Mouse (Mus musculus) monocyte, adult 2 months (primary cell): ENCODE results near the gene Decr2.
A peak's percentile ranks its signal among the peaks of the same experiment; 100 is the strongest.
"Not testable (repeated sequence)": the region's sequence is repeated elsewhere in the genome, so short reads cannot be mapped to it uniquely, and the experiment has no call there.

Experiments
- DNase-seq, 2 experiments: peaks; one replicate each; pipeline ENCODE4 v3.0.0; 2022; ENCODE audit warnings: low spot score in 2 of 2, low read depth in 1 of 2

Gene Decr2

DNA sequence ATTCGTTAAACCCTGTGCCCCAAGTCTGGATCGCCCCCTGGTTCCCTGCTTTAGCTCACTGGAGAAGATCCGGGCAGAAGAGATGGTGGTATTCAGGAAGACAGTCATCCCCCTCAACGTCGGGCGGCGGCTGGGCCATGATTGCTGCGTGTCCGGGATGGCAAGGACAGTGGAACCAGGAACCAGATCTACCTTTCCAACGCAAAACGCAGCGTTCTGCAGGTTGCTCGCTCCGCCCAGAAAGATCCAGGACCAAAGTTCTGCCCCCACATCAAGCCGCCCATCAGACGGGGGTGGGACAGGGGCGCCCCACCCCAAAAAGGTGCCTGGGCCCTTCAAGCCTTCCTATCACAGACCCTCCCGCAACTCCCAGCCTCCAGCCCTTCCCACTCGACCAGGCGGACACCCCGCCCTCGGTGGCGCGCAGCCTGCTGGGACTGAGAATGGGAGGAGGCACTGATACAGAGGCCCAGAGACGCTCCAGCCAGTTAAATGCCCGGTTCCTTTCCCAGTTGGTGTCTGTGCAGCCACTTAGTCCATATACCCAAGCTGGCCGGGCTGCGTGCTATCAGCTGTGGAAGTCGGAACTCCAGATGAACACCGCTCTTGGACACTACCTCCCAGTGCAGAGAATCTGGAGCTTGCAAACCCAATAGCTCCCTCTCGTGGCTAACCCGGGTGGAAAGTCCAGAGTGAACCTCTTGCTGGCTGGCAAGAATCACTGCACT is at the start of gene Decr2:
Gene Decr2 (minus strand): TSS at position 433 of the 728 bp plus-strand sequence.
- peak; percentile 48 to 63 for DNase-seq

DNA sequence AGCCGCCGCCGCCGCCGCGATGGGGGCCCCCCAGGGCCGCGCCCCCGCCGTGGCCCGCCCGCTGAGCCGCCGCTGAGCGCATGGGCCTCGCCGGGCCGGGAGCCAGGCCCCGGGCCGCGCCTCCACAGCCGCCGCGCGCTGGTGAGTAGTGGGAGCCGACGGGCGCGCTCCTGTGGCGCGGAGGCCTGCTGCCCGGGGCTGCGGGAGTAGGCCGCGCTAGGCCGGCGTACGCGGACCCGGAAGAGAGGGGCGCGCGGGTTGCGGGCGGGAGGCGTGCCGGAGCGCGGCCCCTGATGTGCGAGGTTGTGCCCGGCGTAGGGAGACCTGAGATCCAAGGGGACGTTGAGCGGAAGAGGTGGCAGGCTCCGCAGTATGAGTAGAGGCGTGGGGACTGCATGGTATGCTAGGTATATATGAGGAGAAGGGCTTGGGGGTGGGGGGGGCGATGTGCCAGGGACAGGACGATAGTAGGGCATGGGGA is 48.8 kb upstream of the Decr2 start:
- DNase-seq, result no peak

DNA sequence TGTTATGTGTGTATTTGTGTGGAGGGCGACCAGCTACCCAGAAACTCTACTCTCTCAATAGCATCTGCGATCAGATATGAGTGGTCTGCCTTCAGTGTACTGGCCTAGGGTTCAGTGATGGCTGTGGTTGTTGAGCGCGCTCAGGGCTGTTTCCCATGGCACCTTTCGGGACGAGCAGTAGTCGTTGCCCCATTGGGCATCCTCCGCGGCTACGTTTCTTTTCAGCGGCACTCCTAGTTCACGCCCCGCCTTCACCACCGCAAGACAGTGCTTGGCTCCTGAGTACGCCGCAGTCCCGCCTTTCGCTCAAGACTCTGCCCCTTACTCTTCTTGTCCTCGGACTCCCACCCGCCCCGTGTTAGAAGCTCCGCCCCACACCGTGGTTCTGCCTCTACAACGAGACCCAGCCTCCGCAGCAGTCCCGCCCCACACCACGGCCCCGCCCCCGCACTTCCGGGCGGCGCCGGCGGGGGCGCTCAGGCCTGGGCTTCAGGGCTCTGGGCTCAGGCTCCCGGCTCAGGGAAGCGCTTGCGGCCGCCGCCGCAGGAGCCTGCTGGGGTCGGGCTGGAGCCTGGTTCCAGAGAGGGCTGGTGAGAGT is 48.2 kb upstream of the Decr2 start, which contains the start of gene Axin1:
Gene Axin1 (plus strand): TSS at position 450 of the 598 bp plus-strand sequence.
- peak; percentile 87 to 90 for DNase-seq

DNA sequence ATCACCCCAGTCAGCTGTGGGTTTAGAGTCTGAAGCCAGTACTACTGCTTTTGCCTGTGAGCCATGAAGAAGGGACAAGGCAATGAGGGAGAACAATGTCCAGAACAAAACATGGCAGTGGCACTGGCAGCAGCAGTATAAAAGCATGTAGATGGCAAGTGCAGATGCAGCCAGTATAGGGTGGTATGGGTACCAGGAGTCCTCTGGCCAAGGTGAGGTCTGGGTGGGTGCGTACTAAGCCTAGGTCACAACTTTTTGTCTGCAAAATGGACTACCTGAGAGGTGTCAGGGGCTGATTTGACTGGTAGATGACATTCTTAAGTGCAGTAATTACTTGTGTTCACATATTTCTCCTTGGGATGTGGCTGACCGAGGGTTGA is 47.6 kb upstream of the Decr2 start:
- no peak for DNase-seq

DNA sequence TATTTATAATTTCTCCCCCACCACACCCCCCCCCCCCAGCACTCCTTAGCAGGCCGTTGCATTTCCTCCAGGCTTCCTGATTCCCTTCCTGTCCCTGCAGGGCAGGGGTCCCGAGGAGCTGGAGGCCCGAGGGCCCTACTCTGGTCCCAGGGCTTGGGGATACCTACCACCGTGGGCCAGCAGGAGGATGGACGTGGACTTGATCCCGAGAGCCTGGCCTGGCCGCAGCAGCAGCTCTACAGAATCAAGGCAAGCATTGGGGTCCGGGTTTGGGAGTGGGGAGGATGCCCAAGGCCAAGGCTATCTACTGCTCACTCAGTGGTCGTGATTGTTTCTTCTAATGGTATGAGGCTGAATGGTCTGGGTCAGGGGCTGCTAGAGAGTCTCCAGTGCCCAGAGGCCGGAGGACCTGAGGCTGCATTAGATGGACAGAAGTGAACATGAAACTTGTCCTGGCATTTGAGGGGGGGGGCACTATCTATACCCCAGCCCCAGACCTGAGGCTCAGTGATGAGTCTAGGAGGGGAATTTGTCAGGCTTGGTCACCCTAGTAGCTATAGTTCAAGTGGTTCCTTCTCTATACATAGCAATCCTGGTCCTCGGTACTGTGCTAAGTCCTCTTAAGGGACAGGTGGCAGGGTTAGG is 47.1 kb upstream of the Decr2 start:
- DNase-seq, result no peak

DNA sequence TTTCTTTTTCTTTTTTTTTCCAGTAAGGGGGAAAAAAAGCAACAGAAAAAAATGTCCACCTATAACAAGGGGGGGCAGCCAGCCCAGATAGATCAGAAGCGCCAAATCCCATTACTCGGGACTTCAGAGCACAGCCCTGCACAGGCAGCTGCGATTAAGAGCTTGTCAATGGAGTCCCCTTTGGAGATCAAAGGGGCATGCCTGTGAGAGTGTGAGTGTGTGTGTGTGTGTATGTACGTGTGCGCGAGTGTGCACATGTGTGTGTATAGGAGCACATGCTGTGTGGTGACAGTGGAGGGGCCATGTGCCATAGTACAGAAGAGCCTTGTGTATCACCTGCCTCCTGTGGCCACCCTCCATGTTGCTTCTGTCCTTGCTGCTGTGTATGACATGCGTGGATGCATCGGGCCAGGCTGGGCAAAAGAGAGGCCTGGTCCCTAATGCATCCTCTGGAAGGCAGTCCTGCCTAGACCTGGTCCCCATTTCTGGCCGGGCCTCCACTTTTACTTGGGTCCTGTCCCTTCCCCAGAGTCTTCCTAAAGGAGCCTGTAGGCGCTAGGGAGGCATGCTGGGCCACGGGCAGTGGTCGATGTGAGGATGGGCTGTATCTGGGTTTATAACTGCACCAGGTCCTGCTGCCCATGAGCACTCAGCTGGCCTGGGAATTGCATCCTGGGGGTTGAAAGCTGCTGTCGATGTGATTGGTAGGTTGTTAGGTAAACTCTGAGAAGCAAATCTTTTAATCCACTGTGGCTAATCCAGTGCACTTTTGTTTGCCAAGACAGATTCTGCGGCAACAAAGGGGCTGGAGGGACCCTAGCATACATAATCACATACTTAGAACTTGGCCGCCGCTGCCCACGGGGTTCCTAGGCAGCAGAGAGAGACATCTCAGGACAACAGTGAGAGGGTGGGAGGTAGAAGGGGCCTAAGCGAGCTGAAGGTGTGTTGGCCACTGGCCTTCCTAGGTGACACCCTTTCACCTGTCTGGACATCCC is 42.0 kb upstream of the Decr2 start:
- DNase-seq, result no peak

DNA sequence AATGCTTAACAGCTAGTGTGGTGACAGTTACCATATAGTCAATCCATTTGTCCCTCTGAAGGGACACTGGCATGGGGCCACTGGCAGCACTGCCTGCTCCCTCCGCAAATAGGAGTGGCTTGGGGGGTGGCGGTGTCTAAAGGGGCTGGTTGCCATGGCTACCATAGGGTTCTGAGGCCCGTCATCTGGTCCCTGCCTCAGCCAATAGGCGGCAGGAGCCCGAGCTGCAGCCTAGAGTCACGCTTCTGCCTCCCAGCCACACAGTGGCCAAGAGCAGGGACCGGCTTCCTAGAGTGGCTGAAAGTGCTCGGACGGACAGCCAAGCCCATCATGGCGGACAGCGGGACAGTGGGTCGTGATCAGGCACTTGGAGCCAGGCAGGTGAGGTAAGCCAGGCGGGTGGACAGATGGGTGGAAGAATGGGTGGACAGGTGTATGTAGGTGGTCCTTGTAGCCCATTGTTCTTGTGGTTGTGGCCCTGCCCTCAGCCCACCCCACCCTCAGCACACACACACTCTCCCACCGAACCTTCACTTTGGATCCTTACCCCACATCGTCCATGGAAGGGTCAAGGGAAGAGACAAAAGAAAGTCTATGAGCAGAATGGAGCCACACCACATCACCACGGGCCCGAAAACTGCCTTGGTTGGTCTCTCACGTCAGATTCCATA is 41.1 kb upstream of the Decr2 start:
- no peak for DNase-seq

DNA sequence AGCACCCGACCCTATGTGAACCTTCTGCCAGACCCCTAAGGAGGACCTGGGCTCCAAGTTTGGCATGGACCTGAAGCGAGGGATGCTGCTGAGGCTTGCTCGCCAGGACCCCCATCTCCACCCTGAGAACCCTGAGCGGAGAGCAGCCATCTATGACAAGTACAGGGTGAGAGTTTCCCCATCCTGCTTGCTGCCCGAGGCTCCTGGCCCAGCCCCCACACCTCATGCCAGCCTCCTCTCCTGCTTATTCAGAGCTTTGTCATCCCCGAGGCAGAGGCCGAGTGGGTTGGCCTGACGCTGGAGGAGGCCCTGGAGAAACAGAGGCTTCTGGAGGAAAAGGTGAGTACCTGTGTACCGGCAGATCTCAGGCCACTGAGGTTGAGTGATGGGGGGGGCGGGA is 35.1 kb upstream of the Decr2 start:
- DNase-seq, result no peak

DNA sequence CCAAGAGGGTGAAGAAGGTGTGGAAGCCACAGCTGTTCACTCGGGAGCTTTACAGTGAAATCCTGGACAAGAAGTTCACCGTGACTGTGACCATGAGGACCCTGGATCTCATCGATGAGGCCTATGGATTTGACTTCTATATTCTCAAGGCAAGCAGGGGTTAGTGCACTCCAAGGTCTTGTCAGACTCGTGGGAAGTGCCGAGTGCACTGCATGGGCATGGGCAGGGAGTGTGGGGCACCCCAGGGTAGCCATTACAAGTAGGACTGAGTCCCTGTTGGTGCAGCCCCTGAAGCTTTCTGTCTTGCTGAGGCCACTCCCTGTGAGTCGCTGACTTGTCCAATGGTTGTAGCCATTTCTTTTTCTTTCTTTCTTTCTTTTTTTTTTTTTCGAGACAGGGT is 34.4 kb upstream of the Decr2 start:
- DNase-seq, result no peak

DNA sequence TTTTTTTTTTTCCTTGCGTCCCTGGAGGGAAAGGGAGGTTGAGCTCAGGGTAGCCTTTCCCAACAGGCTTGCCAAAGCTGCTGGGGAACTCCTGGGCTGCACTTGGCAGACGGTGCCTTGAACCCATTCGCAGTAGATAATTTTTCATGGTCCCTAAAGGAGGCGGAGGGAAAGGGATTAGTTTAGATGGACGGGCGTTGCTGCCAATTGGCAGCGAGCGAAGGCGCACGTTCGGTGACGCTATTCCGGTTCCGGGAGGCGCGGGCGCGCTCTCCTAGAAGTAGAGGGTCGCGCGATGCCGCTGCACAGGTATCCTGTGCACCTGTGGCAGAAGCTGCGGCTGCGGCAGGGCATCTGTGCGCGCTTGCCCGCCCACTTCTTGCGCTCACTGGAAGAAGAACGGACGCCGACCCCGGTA is 33.1 kb upstream of the Decr2 start, which contains the start of gene Mrpl28:
Gene Mrpl28 (plus strand): TSS at position 234 of the 418 bp plus-strand sequence.
- DNase-seq, result peak; percentile 46 to 55

DNA sequence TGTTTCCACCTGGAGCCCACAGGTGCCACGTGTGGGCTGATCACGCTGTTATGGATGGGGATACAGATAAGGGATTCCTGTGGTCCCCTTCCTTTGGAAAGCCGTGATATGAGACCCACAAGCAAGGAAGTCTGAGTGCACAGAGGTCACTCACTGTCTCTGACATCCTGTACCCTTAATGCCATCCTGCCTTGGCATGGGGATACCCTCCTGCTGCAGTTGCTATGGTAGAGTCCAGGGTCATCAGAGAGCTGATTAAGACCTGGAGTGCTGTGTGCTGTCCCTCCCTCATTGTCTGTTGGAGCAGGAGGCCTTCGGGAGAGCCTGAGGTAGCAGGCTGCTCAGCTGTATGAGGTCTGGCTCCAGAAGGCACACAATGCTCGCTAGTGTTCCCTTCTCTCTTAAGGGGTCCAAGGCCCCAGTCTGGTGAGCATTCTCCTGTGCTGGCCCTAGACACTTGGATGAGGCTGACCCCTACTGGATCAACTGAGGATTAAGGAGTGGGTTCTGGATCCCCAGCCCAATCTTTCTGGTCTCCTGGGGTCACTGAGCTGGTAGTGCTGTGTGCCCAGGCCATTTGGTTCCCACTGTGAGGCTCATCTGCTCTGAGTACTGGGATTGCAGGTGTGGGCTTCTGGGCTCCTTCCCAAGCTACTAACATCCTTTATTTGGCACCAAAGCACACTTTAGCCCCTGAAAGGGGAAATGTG is 32.4 kb upstream of the Decr2 start:
- DNase-seq, result no peak

DNA sequence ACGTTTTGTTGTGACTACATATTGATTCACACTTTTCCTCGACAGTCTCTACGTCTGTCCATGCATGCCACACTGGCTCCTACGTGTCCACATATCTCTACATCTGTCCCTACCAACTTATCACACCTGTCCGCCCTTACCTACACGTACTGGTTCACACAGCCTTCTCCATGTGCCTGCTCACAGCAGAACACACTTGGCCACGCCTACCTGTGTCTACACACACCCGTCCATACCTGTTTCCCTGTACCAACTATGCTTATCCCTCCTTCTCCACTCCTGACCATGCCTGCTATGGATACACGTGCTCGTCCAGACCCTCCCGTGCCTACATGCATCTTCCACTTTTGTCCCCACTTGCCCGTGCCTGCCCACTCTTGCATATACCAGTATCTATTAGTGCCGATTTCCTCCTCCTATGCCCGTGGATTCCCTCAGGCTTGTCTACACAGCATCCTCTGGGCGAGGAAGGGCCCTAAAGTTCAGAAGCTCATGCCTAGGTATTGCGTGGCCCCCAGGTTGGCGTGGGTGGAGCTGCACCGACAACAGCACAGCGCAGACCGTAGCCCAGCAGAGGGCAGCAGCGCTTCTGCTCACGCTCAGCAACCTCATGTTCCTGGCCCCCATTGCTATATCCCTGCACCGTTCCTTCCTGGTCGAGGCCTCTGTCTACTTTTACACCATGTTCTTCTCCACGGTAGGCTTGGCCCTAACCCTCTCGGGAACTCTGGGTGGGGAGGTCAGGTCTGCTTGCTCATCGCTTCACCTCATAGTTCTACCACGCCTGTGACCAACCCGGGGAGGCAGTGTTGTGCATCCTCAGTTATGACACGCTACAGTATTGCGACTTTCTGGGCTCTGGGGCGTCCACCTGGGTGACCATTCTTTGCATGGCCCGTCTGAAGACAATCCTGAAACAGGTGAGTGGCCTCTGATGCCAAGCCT is 29.9 kb upstream of the Decr2 start:
- no peak for DNase-seq

DNA sequence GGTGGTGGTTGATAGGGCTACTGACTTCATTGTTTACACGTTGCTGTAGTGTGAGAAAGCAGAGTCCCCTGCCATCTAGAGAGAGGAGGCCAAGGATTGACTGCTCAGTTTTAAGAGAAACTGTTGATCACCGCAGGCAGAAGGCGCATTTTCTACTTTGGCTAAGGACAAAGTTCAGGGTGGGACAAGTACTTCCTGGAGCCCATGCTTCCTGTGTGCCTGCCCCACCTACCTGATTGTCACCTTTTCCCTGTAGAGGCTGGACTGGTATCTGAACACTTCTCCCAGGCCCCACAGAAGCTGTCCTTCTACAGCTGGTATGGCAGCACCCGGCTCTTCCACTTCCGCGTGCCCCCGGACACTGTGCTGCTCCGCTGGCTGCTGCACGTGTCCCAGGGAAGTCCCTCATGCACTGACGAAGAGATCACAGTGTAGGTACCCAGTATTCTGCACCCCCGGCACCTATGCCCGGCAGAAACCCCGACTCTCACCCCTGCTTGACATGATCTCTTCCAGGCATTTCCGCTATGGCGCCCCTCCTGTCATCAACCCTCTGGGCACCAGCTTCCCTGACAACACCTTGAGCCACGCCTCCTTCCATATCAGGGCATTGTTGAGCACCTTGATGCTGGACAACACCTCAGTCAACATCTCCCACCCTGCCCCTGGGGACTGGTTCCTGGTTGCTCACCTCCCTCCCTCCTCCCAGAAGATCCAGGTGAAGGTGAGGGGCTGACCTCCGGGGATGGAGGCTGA is 26.5 kb upstream of the Decr2 start:
- no peak for DNase-seq

DNA sequence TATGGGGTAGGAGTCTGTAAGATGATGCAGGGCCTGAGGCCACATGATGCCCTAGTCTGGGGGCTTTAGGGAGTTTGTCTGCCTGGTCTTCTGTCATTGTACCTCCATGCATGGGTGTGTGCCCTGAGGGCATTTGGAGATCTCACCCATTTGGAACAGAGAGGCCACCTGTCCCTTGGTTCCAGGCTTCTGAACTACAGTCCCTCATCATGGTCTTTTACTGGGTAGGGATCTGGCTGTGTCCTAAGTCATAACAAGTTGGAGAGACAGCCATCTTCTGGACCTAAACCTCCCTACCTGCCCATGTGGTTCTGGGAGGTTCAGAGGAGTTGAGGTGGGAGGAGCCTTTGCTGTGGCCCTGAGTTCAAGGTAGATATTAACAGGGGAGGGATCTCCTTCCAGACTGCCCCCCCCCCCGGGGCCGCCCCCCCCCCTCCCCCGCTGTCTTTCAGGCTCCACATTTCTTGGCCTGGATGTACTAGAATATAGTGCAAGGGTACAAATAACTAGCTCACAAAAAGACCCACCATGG is 25.9 kb upstream of the Decr2 start:
- DNase-seq, result no peak

DNA sequence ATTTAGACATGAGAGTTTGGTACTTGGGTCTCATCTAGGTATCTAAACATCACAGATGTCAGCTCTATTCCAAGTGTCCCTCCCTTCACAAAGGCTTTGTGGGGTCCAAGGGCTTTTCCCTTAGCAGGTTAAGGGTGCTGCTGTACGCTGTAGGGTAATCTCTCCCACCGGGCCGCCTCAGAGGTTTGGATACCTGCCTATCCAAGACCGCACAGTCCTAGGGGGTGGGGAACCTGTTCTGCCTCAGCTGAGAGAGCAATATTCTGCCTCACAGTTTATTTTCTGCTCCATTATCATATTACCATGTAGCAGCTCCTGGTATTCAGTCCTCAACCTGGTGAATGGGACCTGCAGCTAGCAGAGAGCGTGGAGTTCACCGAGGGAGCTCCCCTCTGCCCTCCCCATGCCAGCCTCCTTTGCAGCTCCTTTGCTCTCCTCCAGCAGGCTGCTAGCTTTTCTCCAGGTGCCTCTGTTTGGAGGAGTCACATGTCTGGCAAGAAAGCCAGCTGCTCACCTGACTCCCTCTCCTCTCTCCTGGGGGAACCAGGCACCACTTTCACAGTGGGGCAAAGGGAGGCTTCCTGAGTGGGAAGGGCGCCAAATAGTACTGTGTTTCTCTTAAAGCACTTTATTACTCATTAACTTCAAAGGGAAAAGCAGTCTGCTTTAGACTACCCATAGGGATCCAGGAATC is 25.2 kb upstream of the Decr2 start:
- no peak for DNase-seq

DNA sequence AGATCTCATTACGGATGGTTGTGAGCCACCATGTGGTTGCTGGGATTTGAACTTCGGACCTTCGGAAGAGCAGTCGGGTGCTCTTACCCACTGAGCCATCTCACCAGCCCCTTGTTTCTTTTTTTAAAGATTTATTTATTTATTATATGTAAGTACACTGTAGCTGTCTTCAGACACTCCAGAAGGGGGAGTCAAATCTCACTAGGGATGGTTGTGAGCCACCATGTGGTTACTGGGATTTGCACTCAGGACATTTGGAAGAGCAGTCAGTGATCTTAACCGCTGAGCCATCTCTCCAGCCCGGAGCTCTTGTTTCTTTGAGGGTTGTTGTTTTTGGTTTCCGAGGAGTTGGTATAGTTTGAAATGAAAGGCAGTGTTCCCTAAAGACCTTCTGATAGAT is 24.3 kb upstream of the Decr2 start:
- not testable (repeated sequence) for DNase-seq

DNA sequence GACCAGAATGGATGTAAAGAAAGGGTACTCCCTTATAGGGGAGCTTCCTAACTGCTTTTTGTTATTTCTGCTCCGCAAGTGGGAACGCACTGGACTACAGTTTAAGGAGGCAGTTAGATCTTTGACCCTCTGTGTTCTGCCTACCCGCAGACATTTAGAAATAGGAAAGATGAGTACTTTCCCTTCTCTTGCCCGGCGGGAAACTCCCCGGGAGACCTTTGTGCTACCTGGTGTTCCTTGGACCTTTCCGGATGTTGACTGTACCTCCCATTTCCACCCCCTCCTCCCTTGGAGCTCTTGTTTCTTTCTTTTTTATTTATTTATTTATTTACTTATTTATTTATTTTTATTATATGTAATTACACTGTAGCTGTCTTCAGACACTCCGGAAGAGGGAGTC is 23.9 kb upstream of the Decr2 start:
- no peak for DNase-seq
